Mouse (Mus musculus) right cerebral cortex, postnatal 36 days (tissue): ENCODE measurements around the gene Cry2.

Experiments used
- DNase-seq, 2 experiments: peaks; one replicate each; pipeline ENCODE4 v3.0.0; 2022; ENCODE audit warnings: low spot score in 2 of 2, mixed read lengths in 1 of 2

The Cry2 gene

GRCm38 (mm10) chr2:92370821-92371805 lies 62.7 kb downstream of the Cry2 start:
- no peak for DNase-seq

DNA sequence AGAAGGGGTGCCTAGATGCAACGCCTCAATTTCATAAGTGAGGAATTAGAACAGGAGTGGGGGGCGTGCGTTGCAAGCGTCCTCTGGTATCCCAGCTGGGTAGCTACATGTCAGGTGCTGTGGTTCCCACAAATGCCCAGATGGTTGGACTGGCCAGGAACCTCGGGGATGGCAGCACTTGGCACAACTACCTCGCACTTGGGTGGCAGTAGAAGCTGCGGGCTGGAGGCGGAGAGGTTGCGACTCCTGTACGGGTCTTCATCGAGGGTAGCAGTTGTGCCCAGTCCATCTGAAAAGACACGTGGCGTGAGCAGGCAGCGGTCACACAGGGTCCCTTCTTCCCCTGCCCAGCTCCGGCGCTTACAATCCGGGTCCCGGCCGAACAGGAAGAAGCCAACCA lies 63.5 kb downstream of the Cry2 start:
- DNase-seq = no peak

DNA sequence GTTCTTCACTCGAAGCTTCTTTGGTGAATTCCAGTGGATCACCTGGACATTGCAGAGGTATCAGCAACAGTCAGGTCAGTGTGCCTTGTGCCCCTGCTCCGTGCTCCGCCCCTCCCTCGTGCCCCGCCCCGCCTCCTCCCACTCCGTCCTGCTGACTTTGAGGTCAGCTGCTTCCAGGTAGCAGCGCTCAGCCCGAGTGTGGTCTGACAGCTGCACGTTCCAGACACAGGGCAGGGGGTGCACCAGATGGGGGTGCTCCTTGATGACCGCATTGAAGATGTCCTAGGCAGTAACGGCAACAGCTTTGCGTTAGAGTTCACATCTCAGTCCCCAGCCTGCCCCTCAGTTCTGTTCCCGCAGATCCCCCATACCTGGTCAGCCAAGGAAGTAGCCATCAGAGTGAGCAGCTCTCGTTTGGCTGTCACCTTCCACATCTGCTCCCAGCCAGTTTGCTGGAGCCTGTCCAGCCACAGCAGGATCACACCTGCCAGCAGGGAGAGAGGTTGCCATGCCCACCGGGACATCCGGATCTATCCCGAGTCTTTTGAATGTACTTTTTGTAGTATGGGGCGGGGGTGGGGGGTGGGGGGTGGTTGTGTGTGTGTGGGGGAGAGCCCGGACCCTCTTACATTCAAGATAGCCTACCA lies 66.3 kb downstream of the Cry2 start:
- no peak for DNase-seq

GRCm38 (mm10) chr2:92365568-92365967 lies 68.3 kb downstream of the Cry2 start:
- DNase-seq = no peak

DNA sequence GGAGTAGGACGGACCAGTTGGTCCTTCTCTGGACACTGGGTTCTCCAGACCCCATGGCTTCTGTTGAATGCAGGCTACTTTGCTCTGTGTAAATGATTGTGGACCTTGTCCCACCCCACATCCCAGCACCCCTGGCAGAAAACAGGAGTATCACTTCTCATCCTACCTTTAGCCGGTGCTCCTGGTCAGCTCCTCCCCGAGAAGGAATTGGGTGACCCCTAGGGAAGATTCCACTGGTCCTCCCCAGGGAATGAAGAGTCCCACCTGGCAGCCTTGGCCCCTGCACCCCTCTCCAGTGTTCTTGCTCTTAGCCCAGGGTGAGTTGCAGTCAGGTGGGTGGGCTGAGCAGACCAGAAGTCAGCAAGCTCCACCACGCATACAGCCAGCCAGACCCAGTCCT lies 69.8 kb downstream of the Cry2 start:
- DNase-seq = no peak

DNA sequence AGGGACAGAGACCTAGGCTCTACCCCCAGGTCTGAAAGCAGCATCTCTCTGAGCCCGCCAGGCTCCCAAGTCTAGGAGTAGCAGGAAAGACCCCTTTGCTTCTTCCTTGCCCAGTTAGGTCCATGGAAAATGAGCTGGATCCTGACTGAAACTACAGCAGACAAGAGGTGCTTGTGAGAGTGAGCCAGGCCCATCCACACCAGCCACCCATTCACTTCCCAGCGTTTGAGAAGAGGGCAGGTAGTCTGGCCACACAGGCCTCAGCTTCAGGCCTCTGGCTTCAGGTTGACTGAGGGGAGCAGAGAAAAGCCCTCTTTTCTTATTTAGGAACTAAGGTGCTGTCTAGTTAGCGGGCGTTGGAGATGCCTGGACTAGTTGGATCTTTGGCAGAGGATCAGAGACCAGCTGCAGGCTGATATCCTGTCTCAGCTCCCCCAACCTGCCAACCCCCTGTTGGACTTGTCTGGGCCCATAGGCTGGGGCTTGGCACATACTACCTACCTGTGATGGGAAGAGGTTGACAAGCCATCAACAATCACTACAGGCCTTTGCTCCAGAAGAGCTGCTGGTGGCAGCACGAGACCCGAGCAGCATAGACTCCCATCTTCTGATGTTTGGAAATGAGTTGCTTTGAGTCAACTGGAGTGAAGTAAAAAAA lies 71.1 kb downstream of the Cry2 start:
- no peak for DNase-seq

DNA sequence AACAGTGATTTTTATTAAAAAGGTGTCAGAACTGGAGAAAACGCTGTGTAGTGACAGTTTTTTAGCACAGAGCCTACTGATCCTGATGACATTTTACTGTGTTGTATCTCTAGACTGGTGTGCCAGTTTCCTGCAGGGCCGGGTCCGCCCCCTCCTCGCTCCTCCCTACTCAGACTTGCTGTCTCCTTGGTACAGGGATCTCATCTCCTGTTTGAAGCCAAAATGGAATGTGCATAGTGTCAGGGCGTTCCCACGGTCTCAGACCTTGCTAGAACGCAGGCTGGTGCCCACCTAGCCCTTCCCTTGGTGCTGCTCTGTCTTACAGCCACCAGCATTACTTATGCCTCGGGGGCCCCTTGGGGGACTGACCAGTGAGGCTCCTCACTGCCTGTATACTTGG lies 72.0 kb downstream of the Cry2 start:
- DNase-seq = no peak

- no peak for DNase-seq
Observed at GRCm38 (mm10) chr2:92360893-92361292, 73.0 kb downstream of the Cry2 start.

- DNase-seq = no peak
Observed at GRCm38 (mm10) chr2:92360186-92360823, 73.5 kb downstream of the Cry2 start.

- no peak for DNase-seq
Observed at GRCm38 (mm10) chr2:92359301-92359700, 74.5 kb downstream of the Cry2 start.

DNA sequence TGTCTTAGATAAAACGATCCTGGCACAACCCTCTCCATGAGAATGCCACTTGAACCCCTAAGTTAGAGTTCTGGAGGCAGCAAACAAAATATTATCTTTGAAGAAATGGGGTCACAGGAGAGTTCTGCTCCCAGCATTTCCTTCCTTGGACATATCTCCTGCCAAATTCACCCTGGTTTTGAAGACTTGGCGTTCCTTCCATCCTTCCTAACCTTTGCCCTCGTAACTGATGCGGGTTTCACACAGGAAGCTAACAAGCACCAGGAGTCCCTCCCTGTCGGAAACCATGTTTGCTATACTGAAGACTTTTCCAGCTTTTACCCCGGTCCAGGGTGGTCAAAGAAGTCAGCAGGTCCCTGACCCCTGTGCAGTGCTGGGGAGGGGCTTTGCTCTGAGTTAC lies 79.6 kb downstream of the Cry2 start:
- no peak for DNase-seq
